Mouse (Mus musculus): ENCODE data around the gene Supt7l. TPM values are rescaled to one million over a fixed set of nuclear protein-coding genes. Genes with fewer than 3 reads are reported as not detected.

The Supt7l gene
- total RNA-seq, 2 experiments from 2014 or later, result 17.7 to 19.5 TPM

DNA sequence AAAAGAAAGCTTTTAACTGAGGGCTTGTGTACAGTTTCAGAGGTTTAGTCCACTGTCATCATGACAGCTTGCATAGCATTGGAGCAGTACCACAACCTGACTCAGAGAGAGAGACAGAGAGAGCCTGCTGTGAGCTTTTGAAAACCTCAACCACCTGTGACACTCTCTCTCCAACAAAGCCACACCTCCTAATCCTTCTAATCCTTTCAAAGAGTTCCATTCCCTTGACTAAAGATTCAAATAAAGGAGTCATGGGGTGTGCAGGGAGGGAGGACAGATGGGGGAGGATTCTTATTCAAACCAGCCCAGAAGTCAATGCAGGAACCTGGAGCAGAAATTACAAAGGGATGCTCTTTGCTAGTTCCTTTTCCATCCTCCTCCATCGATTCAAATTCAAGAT, 35.6 kb downstream of the Supt7l start:
- no peak for DNase-seq

DNA sequence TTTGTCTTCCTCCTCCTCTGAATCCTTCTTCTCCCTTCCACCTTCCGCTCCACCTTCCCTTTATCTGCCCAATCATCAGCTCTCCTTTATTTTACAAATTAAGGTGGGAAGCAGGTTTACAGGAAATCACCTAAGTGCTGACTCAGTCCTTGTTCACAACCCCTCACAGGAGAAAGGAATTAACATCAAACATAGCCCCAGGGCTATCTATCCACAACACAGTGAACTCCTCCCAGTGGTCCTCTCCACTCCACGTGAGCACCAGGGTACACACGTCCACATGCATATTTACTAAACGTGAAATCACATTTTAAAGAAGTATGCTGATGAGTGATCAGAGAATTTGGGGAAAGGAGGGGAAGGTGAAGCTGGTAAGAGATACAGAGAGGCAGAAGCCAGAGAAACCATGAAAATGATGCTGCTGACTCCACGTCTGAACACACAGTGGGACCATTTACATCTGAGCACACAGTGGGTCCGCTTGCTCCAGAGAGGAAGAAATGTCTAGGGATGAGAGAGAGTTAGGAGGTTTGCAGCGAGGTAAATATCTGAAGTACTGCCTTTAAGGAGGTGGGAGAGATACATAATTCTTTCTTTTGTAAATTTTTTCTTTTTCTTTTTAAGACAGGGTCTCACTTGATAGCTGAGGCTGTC, 38.4 kb downstream of the Supt7l start:
- no peak for DNase-seq

DNA sequence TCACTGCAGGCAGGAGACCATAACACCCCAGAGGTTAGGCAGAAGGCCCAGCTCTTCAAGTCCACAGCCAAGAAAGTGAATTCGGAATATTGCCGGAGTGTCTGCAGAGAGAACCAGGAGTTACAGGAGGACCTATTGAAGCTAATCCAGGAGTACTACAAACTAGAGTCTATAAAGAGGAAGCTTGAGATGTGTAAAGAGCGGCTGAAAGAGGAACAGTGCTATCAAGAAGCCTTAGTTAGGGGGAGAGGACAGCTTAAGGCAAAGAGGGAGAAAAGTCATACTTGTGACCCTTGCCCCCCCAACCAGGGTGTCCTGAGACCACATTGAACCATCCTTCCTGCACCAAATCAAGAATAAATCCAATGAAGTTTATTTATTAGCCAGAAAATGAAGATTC, 39.7 kb downstream of the Supt7l start:
- DNase-seq, result no peak

GRCm38 (mm10) chr5:31485440-31485839, 42.2 kb downstream of the Supt7l start, which contains the start of gene 4930548H24Rik:
Gene 4930548H24Rik (plus strand): TSS chr5:31485740.
- DNase-seq, result no peak

DNA sequence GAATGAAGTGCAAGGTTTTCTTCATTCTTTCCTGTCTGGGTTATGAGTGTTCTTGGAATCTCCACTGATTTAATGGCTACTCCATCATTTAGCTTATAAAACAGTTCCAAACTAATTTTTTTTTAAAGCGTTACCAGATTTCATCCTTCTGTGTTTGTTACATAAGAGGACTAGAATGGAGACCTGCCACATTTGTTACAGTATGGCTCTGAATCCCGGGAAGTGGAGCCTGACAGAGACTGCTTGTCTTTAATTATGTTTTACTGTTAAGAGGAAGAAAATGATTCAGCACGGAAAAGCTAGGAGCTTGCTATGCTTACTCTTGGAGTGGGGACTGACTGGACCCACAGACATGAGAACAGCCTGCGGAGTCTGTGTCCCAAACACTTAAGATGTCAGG, 47.1 kb downstream of the Supt7l start:
- peak in 1 of 2 experiments; percentile 8 for DNase-seq

GRCm38 (mm10) chr5:31470334-31470733, 57.3 kb downstream of the Supt7l start:
- no peak for DNase-seq

GRCm38 (mm10) chr5:31469711-31470110, 57.9 kb downstream of the Supt7l start:
- no peak for DNase-seq

- DNase-seq, result no peak
Observed at GRCm38 (mm10) chr5:31467798-31468197, 59.8 kb downstream of the Supt7l start.

Other genes starting within 250 kb of the Supt7l start
- gene Ift172, start 236.7 kb downstream of the Supt7l start, total RNA-seq (2021), result 10 to 100 TPM; 69.1 to 93.8 TPM
- 100 to 1,000 TPM; 144 to 187 TPM for gene Fndc4, start 231.7 kb downstream of the Supt7l start, total RNA-seq (2021)
- gene Gckr, start 230.4 kb downstream of the Supt7l start, total RNA-seq (2021), result under 1 TPM in 1 of 2 experiments, not detected in 1; 0.10 TPM
- 10 to 100 TPM; 46.2 to 47.9 TPM for gene Zfp512, start 75.4 kb downstream of the Supt7l start, total RNA-seq (2021)
- under 1 TPM in 1 of 2 experiments, not detected in 1; 0.20 TPM for gene 4930548H24Rik, start 42.1 kb downstream of the Supt7l start, total RNA-seq (2021)
- gene Gpn1, start 33.1 kb downstream of the Supt7l start, total RNA-seq (2021), result 10 to 100 TPM; 32.5 to 34.0 TPM
- gene Slc4a1ap, start 812 bp downstream of the Supt7l start, total RNA-seq (2021), result 10 to 100 TPM; 55.7 to 57.1 TPM
- gene Mrpl33, start 69.1 kb upstream of the Supt7l start, total RNA-seq (2021), result 100 to 1,000 TPM; 101 to 104 TPM
- gene Rbks, start 169.8 kb upstream of the Supt7l start, total RNA-seq (2021), result 1 to 10 TPM; 3.4 to 4.2 TPM
- 10 to 100 TPM; 38.2 to 50.1 TPM for gene Babam2, start 169.9 kb upstream of the Supt7l start, total RNA-seq (2021)

All from layer of hippocampus, postnatal 36 days (tissue).